Mouse (Mus musculus) embryonic facial prominence, embryonic 14.5 days (tissue): ENCODE measurements around the gene St3gal3. TPM values are rescaled to one million over a fixed set of nuclear protein-coding genes. Genes with fewer than 3 reads are reported as not detected.

ENCODE experiments used
- ATAC-seq: fragments of 200-750 bp; cut with Nextera tagmentation; 2 replicates; pipeline ENCODE4 v1.8.0; 2017; ENCODE audit warnings: low read depth, moderate number of reproducible peaks, moderate TSS enrichment
- DNase-seq: peaks from one replicate; pipeline ENCODE4 v3.0.0-alpha.2; 2015; ENCODE audit warnings: low spot score
- H3K27ac ChIP-seq: fragments of 300-500 bp; sonication (generic); replicated peaks from 2 replicates; pipeline ENCODE4 v1.5.1; 2014; ENCODE audit warnings: low read depth, mild to moderate bottlenecking, low read length, moderate library complexity
- H3K27me3 ChIP-seq: fragments of 300-500 bp; sonication (generic); replicated peaks from 2 replicates; pipeline ENCODE4 v1.6.1; 2014; ENCODE audit warnings: low read length; ENCODE audit not compliant: control insufficient read depth, insufficient read depth
- H3K36me3 ChIP-seq: fragments of 300-500 bp; sonication (generic); 2 replicates; pipeline ENCODE4 v1.6.1; 2014; ENCODE audit warnings: low read length, mixed read lengths; ENCODE audit not compliant: control insufficient read depth, insufficient read depth
- H3K4me1 ChIP-seq: fragments of 300-500 bp; sonication (generic); 2 replicates; pipeline ENCODE4 v1.6.1; 2014; ENCODE audit warnings: antibody characterized with exemption, low read length; ENCODE audit not compliant: control insufficient read depth, insufficient read depth
- H3K4me2 ChIP-seq: fragments of 300-500 bp; sonication (generic); 2 replicates; pipeline ENCODE4 v1.6.1; 2014; ENCODE audit warnings: low read depth, mild to moderate bottlenecking, low read length, moderate library complexity, mixed read lengths
- H3K4me3 ChIP-seq: fragments of 300-500 bp; sonication (generic); 2 replicates; pipeline ENCODE4 v1.5.1; 2014; ENCODE audit warnings: low read depth, mild to moderate bottlenecking, low read length
- H3K9ac ChIP-seq: fragments of 300-500 bp; sonication (generic); 2 replicates; pipeline ENCODE4 v1.6.1; 2014; ENCODE audit warnings: low read depth, mild to moderate bottlenecking, low read length, moderate library complexity, mixed read lengths
- H3K9me3 ChIP-seq: fragments of 300-500 bp; sonication (generic); 2 replicates; pipeline ENCODE4 v1.6.1; 2016; ENCODE audit warnings: low read length; ENCODE audit not compliant: control insufficient read depth
- WGBS: fragments of 180-500 bp; shearing (Covaris S2); extraction: QIAGEN DNeasy Blood & Tissue Kit; methylation state at CpG from one replicate; pipeline ENCODE4 v1.1.7; 2014; 5-methylcytosine and 5-hydroxymethylcytosine counted together
- polyA plus RNA-seq: library from polyadenylated mRNA; unstranded; fragments of >200 nt; fragmentation: Nextera tagmentation; extraction: Ambion mirVana; gene quantifications from 2 replicates; pipeline ENCODE4 v1.2.1, GENCODE M21; 2014

The St3gal3 gene
- polyA plus RNA-seq, 1 experiment from 2014 or later, result 5.6 TPM

DNA sequence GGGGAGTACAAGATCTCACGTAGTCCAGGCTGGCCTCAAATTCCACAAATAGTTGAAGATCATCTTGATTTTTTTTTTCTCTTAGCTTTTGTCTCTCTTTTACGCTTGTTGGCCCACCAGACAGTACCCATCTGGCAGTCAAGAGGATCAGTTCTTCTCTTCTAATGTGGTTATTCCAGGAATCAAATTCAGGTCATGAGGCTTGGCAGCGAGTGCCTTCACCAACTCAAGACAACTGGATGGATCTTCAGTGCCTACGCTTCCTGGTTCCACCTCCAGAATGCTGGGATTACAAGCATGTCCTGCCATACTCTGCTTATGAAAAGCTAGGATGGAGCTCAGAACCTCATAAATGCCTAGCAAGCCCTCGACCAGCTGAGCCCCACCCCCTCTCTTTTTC is 3.4 kb downstream of the St3gal3 start:
- DNase-seq (no peak), ATAC-seq (no peak)
- Histone ChIP-seq H3K36me3 (peaks cover 5% of the 10 kb centered on the region), H3K9me3 (no peaks in the 10 kb centered on the region), H3K4me1 (peaks cover 8% of the 10 kb centered on the region; the same call in 1 of the 2 replicates), H3K27me3 (no peaks in the 10 kb centered on the region), H3K9ac (no peak overlapping the region), H3K4me2 (no peak overlapping the region), H3K27ac (no peak overlapping the region), H3K4me3 (no peak overlapping the region)
- 84% methylated on average over 5 of the region's 5 CpGs for WGBS

DNA sequence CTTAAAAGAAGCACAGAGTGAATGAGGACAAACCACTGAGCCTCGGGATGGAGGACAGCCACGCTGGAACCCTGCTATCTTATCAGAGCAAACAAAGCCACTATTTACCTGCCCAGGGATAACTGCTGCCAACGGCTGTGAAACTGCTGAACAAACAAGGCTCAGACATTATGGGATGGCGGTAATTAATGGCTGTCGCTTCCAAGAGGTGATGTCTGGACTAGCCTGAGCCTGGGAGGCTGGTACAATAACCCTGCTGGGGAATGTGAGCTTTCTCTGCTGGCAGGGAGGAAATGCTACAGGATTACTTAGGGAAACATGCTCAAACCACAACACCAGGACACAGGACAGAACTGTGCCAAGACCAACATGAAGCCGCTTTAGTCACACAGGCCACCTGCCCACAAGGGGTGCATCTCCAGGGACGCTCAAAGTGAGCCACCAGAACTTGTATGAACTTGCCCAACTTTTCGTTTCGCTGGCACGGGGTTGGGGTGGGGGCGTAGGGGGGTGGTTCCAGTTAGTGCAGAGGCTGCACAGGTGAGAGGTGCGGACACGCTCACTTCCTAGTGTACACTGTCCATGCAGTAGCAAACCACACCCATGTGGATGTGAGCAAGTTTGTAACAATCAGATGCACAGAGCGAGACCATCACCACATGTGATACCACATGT is 11.5 kb downstream of the St3gal3 start:
- Histone ChIP-seq H3K4me2 (no peak overlapping the region), H3K36me3 (no peaks in the 10 kb centered on the region), H3K9ac (no peak overlapping the region)

DNA sequence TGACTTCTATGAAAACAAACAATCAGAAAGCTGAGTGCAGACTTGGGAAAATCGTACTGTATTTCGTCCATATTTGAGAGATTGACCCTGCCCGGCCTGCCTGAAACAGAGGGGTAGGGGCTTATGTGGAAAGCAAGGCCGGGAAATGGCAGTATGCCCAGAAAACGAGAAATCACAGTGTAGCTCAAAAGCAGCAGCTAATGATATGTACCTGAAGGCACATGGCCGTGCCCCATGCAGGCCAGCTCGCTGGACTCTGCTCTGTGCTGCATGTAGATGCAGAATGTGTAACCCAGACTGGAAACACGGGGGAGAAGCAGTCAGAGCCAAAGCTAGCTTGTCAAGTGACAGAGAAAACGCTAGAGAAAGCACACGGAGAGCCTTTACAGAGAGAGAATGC is 12.6 kb downstream of the St3gal3 start:
- no peak for ATAC-seq
- no peaks in the 10 kb centered on the region for H3K36me3 ChIP-seq
- no peak overlapping the region for H3K4me3 ChIP-seq
- no peaks in the 10 kb centered on the region for H3K27me3 ChIP-seq
- H3K9ac ChIP-seq, result no peak overlapping the region; the same call in 1 of the 2 replicates
- H3K27ac ChIP-seq, result no peak overlapping the region
- H3K9me3 ChIP-seq, result no peaks in the 10 kb centered on the region
- DNase-seq, result no peak
- 75% methylated on average over 10 of the region's 10 CpGs for WGBS
- H3K4me2 ChIP-seq, result no peak overlapping the region
- H3K4me1 ChIP-seq, result no peaks in the 10 kb centered on the region

More for the DNA sequence above, 11.5 kb downstream of the St3gal3 start:
- no peaks in the 10 kb centered on the region for H3K4me1 ChIP-seq
- no peaks in the 10 kb centered on the region for H3K9me3 ChIP-seq
- 0 out of 2 replicates have a peak overlapping the region, but pooled peaks have one; percentile 23 for H3K27ac ChIP-seq
- no peak overlapping the region for H3K4me3 ChIP-seq
- peak; percentile 80 for DNase-seq
- ATAC-seq, result peak; percentile 80
- WGBS, result 76% methylated on average over 14 of the region's 14 CpGs
- H3K27me3 ChIP-seq, result no peaks in the 10 kb centered on the region

DNA sequence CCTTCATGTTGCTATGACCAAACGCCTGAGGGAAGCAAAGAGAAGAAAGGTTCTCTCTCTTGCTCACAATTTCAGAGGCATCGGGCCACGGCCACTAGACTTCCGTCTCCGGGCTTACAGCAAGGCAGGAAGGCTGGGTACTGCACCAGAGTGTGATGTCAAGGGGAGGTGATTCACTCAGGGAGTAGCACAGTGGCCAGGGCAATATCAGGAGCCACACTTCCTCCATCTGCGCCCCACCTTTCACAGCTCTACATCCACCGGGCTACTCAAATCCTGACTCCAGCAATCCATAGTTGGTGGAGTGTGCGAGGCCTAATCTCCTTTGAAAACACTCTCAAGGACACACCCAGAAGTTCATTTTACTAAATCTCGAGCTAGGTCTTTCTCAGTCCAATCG is 17.1 kb downstream of the St3gal3 start:
- no peaks in the 10 kb centered on the region for H3K27me3 ChIP-seq
- no peaks in the 10 kb centered on the region for H3K9me3 ChIP-seq
- no peak overlapping the region for H3K9ac ChIP-seq
- H3K36me3 ChIP-seq, result no peaks in the 10 kb centered on the region
- ATAC-seq (no peak), DNase-seq (no peak)
- H3K4me2 ChIP-seq, result no peak overlapping the region
- no peak overlapping the region for H3K4me3 ChIP-seq
- WGBS, result 95% methylated on average over 10 of the region's 10 CpGs
- no peaks in the 10 kb centered on the region for H3K4me1 ChIP-seq
- H3K27ac ChIP-seq, result no peak overlapping the region

DNA sequence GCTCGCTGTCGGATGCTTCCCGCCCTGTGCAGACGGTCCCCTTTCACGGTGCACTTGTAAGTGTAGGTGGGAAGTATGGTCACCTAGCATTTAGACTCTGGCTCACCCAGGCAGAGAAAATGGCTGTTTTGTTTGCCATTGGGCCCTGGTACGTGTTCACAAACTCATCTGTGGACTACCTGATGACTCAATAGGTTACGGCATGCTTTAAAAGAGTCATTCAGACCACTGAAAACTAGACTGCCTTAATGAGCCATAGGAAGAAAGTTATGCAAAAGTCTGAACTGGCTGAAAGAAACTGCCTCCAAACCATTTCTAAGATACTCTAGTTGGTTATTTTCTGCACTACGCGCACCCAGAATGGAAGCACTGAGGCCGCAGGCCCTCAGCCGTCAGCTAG is 18.6 kb downstream of the St3gal3 start:
- ATAC-seq (no peak), DNase-seq (no peak)
- no peak overlapping the region for H3K4me3 ChIP-seq
- WGBS, result 93% methylated on average over 11 of the region's 11 CpGs
- H3K4me1 ChIP-seq, result no peaks in the 10 kb centered on the region
- H3K27me3 ChIP-seq, result no peaks in the 10 kb centered on the region
- H3K9me3 ChIP-seq, result no peaks in the 10 kb centered on the region
- no peaks in the 10 kb centered on the region for H3K36me3 ChIP-seq
- H3K9ac ChIP-seq, result no peak overlapping the region
- no peak overlapping the region for H3K4me2 ChIP-seq
- no peak overlapping the region for H3K27ac ChIP-seq

DNA sequence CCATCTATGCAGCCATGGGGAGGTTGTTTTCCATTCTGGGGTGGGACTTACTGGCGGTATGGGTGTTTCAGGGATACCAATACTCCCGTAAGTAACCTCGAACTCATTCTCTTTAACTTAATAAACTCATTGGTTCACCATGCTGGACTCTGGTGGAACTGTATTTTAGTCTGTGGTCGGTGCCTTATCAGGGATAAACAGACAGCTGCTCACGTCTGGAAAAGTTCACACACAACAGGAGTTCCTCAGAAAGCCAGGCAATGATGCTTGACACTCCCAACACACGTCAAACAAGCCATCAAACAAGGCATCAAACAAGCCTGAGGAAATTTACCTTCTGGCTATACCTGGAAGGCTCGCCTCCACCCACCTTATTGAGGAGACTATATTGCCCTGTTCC is 19.6 kb downstream of the St3gal3 start:
- DNase-seq (no peak), ATAC-seq (no peak)
- H3K4me1 ChIP-seq, result no peaks in the 10 kb centered on the region
- no peak overlapping the region for H3K4me3 ChIP-seq
- H3K27me3 ChIP-seq, result no peaks in the 10 kb centered on the region
- no peak overlapping the region for H3K9ac ChIP-seq
- H3K4me2 ChIP-seq, result no peak overlapping the region
- H3K9me3 ChIP-seq, result no peaks in the 10 kb centered on the region
- 84% methylated on average over 7 of the region's 7 CpGs for WGBS
- H3K27ac ChIP-seq, result no peak overlapping the region
- no peaks in the 10 kb centered on the region for H3K36me3 ChIP-seq

DNA sequence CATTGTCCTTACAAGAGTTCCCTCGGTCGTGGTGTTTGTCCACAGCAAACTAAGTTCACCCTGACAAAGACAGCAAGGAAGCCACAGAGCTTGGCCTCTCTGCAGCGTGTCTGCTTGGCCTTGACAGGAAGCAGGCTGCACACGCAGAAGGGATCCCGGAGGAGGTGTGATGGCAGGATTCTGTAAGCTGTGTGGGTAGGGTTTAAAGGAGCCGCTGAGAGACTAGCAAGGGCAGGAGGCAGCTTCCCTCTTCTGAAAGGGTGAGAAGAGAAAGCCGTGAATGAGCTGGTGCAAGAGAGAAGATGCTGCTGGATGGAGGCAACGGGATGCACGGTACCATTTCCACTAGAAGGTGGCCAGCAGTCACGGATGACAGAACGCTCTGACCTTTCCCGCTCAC is 22.1 kb downstream of the St3gal3 start:
- Histone ChIP-seq H3K27ac (no peak overlapping the region), H3K4me2 (no peak overlapping the region), H3K9ac (no peak overlapping the region), H3K27me3 (no peaks in the 10 kb centered on the region), H3K9me3 (0 out of 2 replicates have a peak, but pooled peaks cover 5% of the 10 kb centered on the region), H3K4me1 (0 out of 2 replicates have a peak, but pooled peaks cover 5% of the 10 kb centered on the region), H3K36me3 (0 out of 2 replicates have a peak, but pooled peaks cover 4% of the 10 kb centered on the region), H3K4me3 (no peak overlapping the region)
- ATAC-seq, result no peak
- DNase-seq, result no peak
- WGBS, result 76% methylated on average over 12 of the region's 12 CpGs

DNA sequence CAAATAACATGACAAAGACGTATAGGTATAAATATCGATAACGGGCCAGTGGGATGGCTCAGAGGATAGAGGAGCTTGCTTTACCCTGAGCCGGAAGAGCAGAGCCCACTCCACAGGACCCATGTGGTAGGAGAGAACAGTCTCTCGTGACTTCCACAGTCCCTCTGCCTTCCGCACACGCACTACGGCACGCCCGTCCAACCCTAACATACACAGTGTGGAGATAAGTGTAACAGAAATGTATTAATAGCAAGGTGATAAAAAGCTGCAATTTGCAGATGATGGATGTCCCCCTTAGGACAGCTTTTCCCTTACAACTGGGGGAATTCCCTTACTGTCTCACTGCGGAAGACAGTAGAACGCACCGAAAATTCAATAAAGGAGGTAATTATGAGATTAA is 25.1 kb downstream of the St3gal3 start:
- ATAC-seq (no peak), DNase-seq (no peak)
- Histone ChIP-seq H3K4me1 (0 out of 2 replicates have a peak, but pooled peaks cover 5% of the 10 kb centered on the region), H3K4me2 (no peak overlapping the region), H3K36me3 (peaks cover 10% of the 10 kb centered on the region; the same call in 1 of the 2 replicates), H3K4me3 (no peak overlapping the region), H3K9ac (no peak overlapping the region), H3K27ac (no peak overlapping the region), H3K9me3 (0 out of 2 replicates have a peak, but pooled peaks cover 5% of the 10 kb centered on the region), H3K27me3 (no peaks in the 10 kb centered on the region)
- 76% methylated on average over 13 of the region's 13 CpGs for WGBS

DNA sequence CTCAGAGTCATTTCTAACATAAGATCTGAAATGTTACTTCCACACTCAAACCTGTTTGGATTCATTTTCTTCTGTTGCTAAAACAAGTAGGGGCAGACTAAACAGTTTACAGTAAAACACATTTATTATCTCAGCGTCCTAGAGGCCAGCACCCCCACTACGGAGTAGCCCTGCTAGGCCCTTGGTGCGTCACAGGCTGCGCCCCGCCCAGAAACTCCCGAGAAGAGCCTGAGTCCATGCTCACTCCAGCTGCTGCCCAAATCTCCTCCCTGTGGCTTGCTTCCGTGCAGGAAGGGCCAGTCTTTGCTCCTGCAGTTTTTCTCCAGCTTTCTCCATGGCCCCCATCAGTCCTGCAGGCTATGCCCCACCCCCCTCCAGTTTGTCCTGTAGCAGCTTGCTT is 25.9 kb downstream of the St3gal3 start:
- H3K4me2 ChIP-seq, result no peak overlapping the region
- H3K4me1 ChIP-seq, result 0 out of 2 replicates have a peak, but pooled peaks cover 5% of the 10 kb centered on the region
- 0 out of 2 replicates have a peak overlapping the region, but pooled peaks have one; percentile 19 for H3K9ac ChIP-seq
- 61% methylated on average over 7 of the region's 7 CpGs for WGBS
- H3K36me3 ChIP-seq, result peaks cover 10% of the 10 kb centered on the region; the same call in 1 of the 2 replicates
- H3K9me3 ChIP-seq, result 0 out of 2 replicates have a peak, but pooled peaks cover 5% of the 10 kb centered on the region
- H3K27me3 ChIP-seq, result no peaks in the 10 kb centered on the region
- no peak overlapping the region for H3K4me3 ChIP-seq
- DNase-seq, result no peak
- H3K27ac ChIP-seq, result no peak overlapping the region
- peak; percentile 33; the same call in 1 of the 2 replicates for ATAC-seq
